Mouse (Mus musculus) hindbrain, embryonic 16.5 days (tissue): ENCODE results near the gene Psmc3. TPM values are rescaled to one million over a fixed set of nuclear protein-coding genes. Genes with fewer than 3 reads are reported as not detected.
"Not testable (repeated sequence)": the region's sequence is repeated elsewhere in the genome, so short reads cannot be mapped to it uniquely, and the experiment has no call there.

Experiments used
- ATAC-seq: fragments of 200-750 bp; cut with Nextera tagmentation; 2 replicates; pipeline ENCODE4 v1.8.0; 2017; ENCODE audit warnings: moderate TSS enrichment, moderate library complexity
- H3K27ac ChIP-seq: fragments of 300-500 bp; sonication (generic); 2 replicates; pipeline ENCODE4 v1.5.1; 2014; ENCODE audit warnings: low read depth, mild to moderate bottlenecking, control low read depth, low read length, moderate library complexity
- H3K27me3 ChIP-seq: fragments of 300-500 bp; sonication (generic); replicated peaks from 2 replicates; pipeline ENCODE4 v1.6.1; 2014; ENCODE audit warnings: low read length; ENCODE audit not compliant: control insufficient read depth, insufficient read depth
- H3K36me3 ChIP-seq: fragments of 300-500 bp; sonication (generic); 2 replicates; pipeline ENCODE4 v1.6.1; 2014; ENCODE audit warnings: mild to moderate bottlenecking, low read length, moderate library complexity, mixed read lengths; ENCODE audit not compliant: control insufficient read depth, insufficient read depth
- H3K4me1 ChIP-seq: fragments of 300-500 bp; sonication (generic); 2 replicates; pipeline ENCODE4 v1.6.1; 2014; ENCODE audit warnings: low read depth, low read length; ENCODE audit not compliant: control insufficient read depth, insufficient read depth
- H3K4me2 ChIP-seq: fragments of 300-500 bp; sonication (generic); 2 replicates; pipeline ENCODE4 v1.6.1; 2014; ENCODE audit warnings: mild to moderate bottlenecking, low read length, control low read depth, moderate library complexity
- H3K4me3 ChIP-seq: fragments of 300-500 bp; sonication (generic); 2 replicates; pipeline ENCODE4 v1.5.1; 2014; ENCODE audit warnings: mild to moderate bottlenecking, low read length, control low read depth, moderate library complexity
- H3K9ac ChIP-seq: fragments of 300-500 bp; sonication (generic); 2 replicates; pipeline ENCODE4 v1.6.1; 2014; ENCODE audit warnings: low read depth, mild to moderate bottlenecking, control low read depth, low read length, moderate library complexity
- H3K9me3 ChIP-seq: fragments of 300-500 bp; sonication (generic); 2 replicates; pipeline ENCODE4 v1.6.1; 2014; ENCODE audit warnings: mild to moderate bottlenecking, low read length, moderate library complexity; ENCODE audit not compliant: control insufficient read depth
- WGBS: fragments of 180-500 bp; shearing (Covaris S2); extraction: QIAGEN DNeasy Blood & Tissue Kit; methylation state at CpG from one replicate; pipeline ENCODE4 v1.1.7; 2014; 5-methylcytosine and 5-hydroxymethylcytosine counted together
- polyA plus RNA-seq: library from polyadenylated mRNA; unstranded; fragments of >200 nt; fragmentation: Nextera tagmentation; extraction: Ambion mirVana; gene quantifications from 2 replicates; pipeline ENCODE4 v1.2.1, GENCODE M21; 2015

Gene Psmc3
- polyA plus RNA-seq, 1 experiment from 2014 or later = 229 TPM

- not testable (repeated sequence) for H3K27ac ChIP-seq, H3K27me3 ChIP-seq, ATAC-seq, H3K4me1 ChIP-seq, H3K4me3 ChIP-seq, H3K4me2 ChIP-seq, H3K36me3 ChIP-seq, H3K9ac ChIP-seq, H3K9me3 ChIP-seq
- 88% methylated on average over 1 of the region's 1 CpGs for WGBS
Measured at GRCm38 (mm10) chr2:91045805-91046204, 8.0 kb upstream of the Psmc3 start.

GRCm38 (mm10) chr2:91047359-91047758 lies 6.5 kb upstream of the Psmc3 start:
- no peak for ATAC-seq
- 77% methylated on average over 9 of the region's 9 CpGs for WGBS
- Histone ChIP-seq H3K4me1 (no peaks in the 10 kb centered on the region), H3K4me2 (no peak overlapping the region), H3K4me3 (no peak overlapping the region), H3K9ac (no peak overlapping the region), H3K36me3 (no peaks in the 10 kb centered on the region), H3K27me3 (no peaks in the 10 kb centered on the region), H3K27ac (no peak overlapping the region), H3K9me3 (no peaks in the 10 kb centered on the region)

DNA sequence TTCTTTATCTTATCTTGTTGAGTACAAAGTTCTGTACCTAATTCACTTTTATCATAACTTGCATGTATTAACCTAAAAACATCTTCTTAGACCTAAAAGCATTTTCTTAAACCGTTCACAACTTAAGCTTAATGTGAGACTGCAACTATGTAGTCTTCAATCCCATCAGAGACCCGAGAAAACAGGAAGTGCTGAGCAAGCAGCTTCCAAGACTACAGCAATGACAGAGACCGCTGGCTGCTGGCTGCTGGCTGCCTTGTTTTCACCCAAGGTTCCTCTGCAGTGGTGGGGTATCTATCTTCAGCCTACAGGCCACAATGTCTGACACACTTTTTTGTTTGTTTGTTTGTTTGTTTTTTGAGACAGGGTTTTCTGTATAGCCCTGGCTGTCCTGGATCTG lies 1.9 kb upstream of the Psmc3 start:
- Histone ChIP-seq H3K9ac (no peak overlapping the region), H3K9me3 (no peaks in the 10 kb centered on the region), H3K36me3 (peaks cover 12% of the 10 kb centered on the region), H3K27me3 (no peaks in the 10 kb centered on the region), H3K27ac (no peak overlapping the region), H3K4me2 (no peak overlapping the region), H3K4me3 (no peak overlapping the region), H3K4me1 (peaks cover 11% of the 10 kb centered on the region)
- WGBS = 85% methylated on average over 3 of the region's 3 CpGs
- no peak for ATAC-seq

GRCm38 (mm10) chr2:91052752-91053151 lies 1.1 kb upstream of the Psmc3 start:
- Histone ChIP-seq H3K36me3 (peaks cover 20% of the 10 kb centered on the region), H3K4me1 (peaks cover 11% of the 10 kb centered on the region), H3K9me3 (no peaks in the 10 kb centered on the region), H3K27me3 (no peaks in the 10 kb centered on the region), H3K27ac (no peak overlapping the region), H3K4me3 (no peak overlapping the region), H3K9ac (no peak overlapping the region), H3K4me2 (peak overlapping the region; percentile 61)
- 56% methylated on average over 2 of the region's 2 CpGs for WGBS
- no peak for ATAC-seq

- WGBS = 0% methylated on average over 6 of the region's 6 CpGs
- no peak overlapping the region for H3K27ac ChIP-seq
- H3K9ac ChIP-seq = peak overlapping the region; percentile 53
- peaks cover 25% of the 10 kb centered on the region for H3K36me3 ChIP-seq
- peak overlapping the region; percentile 61 for H3K4me2 ChIP-seq
- H3K9me3 ChIP-seq = no peaks in the 10 kb centered on the region
- ATAC-seq = peak; percentile 69
- H3K4me1 ChIP-seq = peaks cover 11% of the 10 kb centered on the region
- no peaks in the 10 kb centered on the region for H3K27me3 ChIP-seq
- peak overlapping the region; percentile 68 for H3K4me3 ChIP-seq
Measured at GRCm38 (mm10) chr2:91053181-91053933, 452 bp upstream of the Psmc3 start.

GRCm38 (mm10) chr2:91058435-91058834 lies 4.6 kb downstream of the Psmc3 start:
- Histone ChIP-seq H3K27me3 (no peaks in the 10 kb centered on the region), H3K4me1 (peaks cover 9% of the 10 kb centered on the region), H3K4me3 (no peak overlapping the region), H3K4me2 (no peak overlapping the region), H3K36me3 (peaks cover 51% of the 10 kb centered on the region), H3K9ac (no peak overlapping the region), H3K27ac (no peak overlapping the region), H3K9me3 (no peaks in the 10 kb centered on the region)
- 84% methylated on average over 5 of the region's 5 CpGs for WGBS
- ATAC-seq = no peak

GRCm38 (mm10) chr2:91059376-91059775 lies 5.6 kb downstream of the Psmc3 start:
- H3K9me3 ChIP-seq = no peaks in the 10 kb centered on the region
- WGBS = 96% methylated on average over 2 of the region's 2 CpGs
- H3K4me3 ChIP-seq = no peak overlapping the region
- H3K36me3 ChIP-seq = peaks cover 57% of the 10 kb centered on the region
- no peak for ATAC-seq
- no peak overlapping the region for H3K27ac ChIP-seq
- no peak overlapping the region for H3K9ac ChIP-seq
- no peak overlapping the region for H3K4me2 ChIP-seq
- no peaks in the 10 kb centered on the region for H3K27me3 ChIP-seq
- peaks cover 9% of the 10 kb centered on the region for H3K4me1 ChIP-seq

DNA sequence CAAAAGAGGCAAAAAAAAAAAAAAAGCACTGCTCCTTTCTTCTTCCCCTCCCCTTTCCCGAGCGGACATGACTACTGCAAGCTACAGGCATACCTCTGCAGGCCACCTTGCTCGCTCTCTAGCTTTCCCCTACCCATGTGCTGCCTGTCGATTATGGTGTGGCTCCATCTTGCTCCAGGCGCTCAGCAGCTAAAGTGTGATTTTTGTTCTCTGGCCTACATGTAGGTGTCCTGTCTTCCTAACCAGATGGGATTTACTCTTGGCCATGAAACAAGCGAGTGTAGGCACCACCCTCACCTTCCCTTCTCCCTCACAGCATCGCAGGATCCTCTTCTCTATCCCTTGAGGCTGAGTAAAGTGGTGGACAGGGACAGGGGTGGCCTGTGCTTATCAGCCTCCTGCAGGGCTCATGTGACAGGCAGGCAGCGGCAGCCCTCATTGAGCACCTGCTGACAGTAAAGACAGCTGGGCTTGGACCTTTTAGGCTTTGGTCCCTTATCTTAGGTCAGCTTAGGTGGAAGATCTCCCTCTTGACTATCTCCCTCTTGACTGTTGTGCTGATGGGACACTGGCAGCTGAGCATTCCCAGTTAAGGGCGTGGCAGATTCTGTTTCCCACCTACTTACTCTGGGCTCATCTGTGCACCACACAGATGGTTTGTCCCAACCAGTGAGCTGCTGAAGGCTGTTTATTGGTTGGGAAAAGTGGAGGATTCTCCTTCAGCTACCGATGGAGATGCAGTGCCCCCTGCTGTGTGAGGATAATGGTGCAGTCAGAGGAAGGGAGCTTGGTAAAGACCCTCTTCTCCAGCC lies 6.9 kb downstream of the Psmc3 start:
- 81% methylated on average over 10 of the region's 10 CpGs for WGBS
- Histone ChIP-seq H3K36me3 (peaks cover 57% of the 10 kb centered on the region), H3K4me3 (no peak overlapping the region), H3K9ac (no peak overlapping the region), H3K4me1 (no peaks in the 10 kb centered on the region), H3K27me3 (no peaks in the 10 kb centered on the region), H3K4me2 (no peak overlapping the region), H3K9me3 (no peaks in the 10 kb centered on the region), H3K27ac (no peak overlapping the region)
- peak; percentile 38; the same call in 1 of the 2 replicates for ATAC-seq

- Histone ChIP-seq H3K4me3 (no peak overlapping the region), H3K9me3 (no peaks in the 10 kb centered on the region), H3K9ac (no peak overlapping the region), H3K4me1 (no peaks in the 10 kb centered on the region), H3K36me3 (peaks cover 47% of the 10 kb centered on the region), H3K4me2 (no peak overlapping the region), H3K27me3 (no peaks in the 10 kb centered on the region), H3K27ac (peak overlapping the region; percentile 40)
- 76% methylated on average over 6 of the region's 6 CpGs for WGBS
- ATAC-seq = no peak
Measured at GRCm38 (mm10) chr2:91061849-91062481, 8.2 kb downstream of the Psmc3 start.
